Comparison of ENCODE assay signal across 20 mouse cellular contexts in the genomic region with DNA sequence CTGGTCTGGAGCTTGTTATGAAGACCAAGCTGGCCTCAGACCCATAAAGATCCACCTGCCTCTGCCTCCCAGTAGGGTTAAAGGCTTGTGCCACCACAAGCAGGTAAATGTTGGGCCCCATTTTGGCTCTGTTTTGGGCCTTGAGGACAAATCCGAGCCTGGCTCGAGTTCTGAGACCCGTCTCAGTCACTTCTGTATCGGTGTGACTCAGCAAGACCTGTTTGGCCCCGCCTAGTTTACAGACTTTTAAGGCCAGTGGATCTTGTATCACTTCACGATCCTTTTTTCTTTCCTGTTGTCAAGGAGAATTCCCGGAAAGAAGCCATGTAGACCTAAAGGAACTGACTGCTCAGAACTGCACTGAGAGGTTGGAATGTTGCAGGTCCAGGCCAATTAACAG. TPM values are rescaled to one million over a fixed set of nuclear protein-coding genes. Genes with fewer than 3 reads are reported as not detected.
DNase-seq lines count a peak whose midpoint lies in the region; ATAC-seq and TF ChIP-seq lines count a peak whose summit lies in the region.
"Had no signal": no experiment of that assay in that cellular context is flagged by ENCODE, and none has a peak within 500 bp of the region (broad histone marks: within the 10 kb centered on the region; RNA-seq: fewer than 3 reads in every experiment).

No protein-coding gene starts in this region.

- peak; percentile 97 for DNase-seq in R1 (ENCODE audit: low read depth, low spot score)
- DNase-seq in forebrain, postnatal 0 days, result peak; percentile 4
- no peak for DNase-seq in heart, postnatal 4 days
- DNase-seq in right cerebral cortex, postnatal 4 days, result no peak
- DNase-seq in c-Kit-positive CD71-positive TER-119-positive erythroid progenitor cells, embryonic 14.5 days (ENCODE audit: low spot score), result no peak
- no peak for DNase-seq in urinary bladder, postnatal 14 days (ENCODE audit: low spot score)
- DNase-seq: cerebellum, adult 11-12 months; cerebellum, postnatal 36 days; gastrocnemius, postnatal 14 days; heart, postnatal 14 days; kidney, adult 18-20 months; kidney, postnatal 4 days; thymus, adult 2 months had no signal

- H3K27ac ChIP-seq in forebrain, postnatal 0 days (ENCODE audit: low read depth, low read length), result no peak overlapping the region
- H3K27ac ChIP-seq in midbrain, embryonic 15.5 days, result peak overlapping the region; percentile 84
- H3K27ac ChIP-seq: embryonic facial prominence, embryonic 13.5 days; heart, embryonic 10.5 days; limb, embryonic 10.5 days; liver, embryonic 12.5 days; lung, embryonic 15.5 days had no signal

- peaks cover 59% of the 10 kb centered on the region for H3K4me1 ChIP-seq in E14TG2a.4 (replicated peaks; ENCODE audit: low read depth, low read length)
- H3K4me1 ChIP-seq in forebrain, postnatal 0 days (ENCODE audit: insufficient read depth), result no peaks in the 10 kb centered on the region
- peaks cover 14% of the 10 kb centered on the region for H3K4me1 ChIP-seq in midbrain, embryonic 15.5 days
- H3K4me1 ChIP-seq: embryonic facial prominence, embryonic 13.5 days; heart, embryonic 10.5 days; limb, embryonic 10.5 days; liver, embryonic 12.5 days; lung, embryonic 15.5 days had no signal

- no peak overlapping the region for H3K4me2 ChIP-seq in forebrain, postnatal 0 days (ENCODE audit: low read depth)
- no peak overlapping the region for H3K4me2 ChIP-seq in midbrain, embryonic 15.5 days
- H3K4me2 ChIP-seq: embryonic facial prominence, embryonic 13.5 days; liver, embryonic 12.5 days; lung, embryonic 15.5 days had no signal

- H3K36me3 ChIP-seq in E14TG2a.4 (ENCODE audit: insufficient read depth, low read length), result no peaks in the 10 kb centered on the region
- no peaks in the 10 kb centered on the region for H3K36me3 ChIP-seq in forebrain, postnatal 0 days (ENCODE audit: insufficient read depth)
- H3K36me3 ChIP-seq in midbrain, embryonic 15.5 days (replicated peaks), result no peaks in the 10 kb centered on the region
- H3K36me3 ChIP-seq: embryonic facial prominence, embryonic 13.5 days; heart, embryonic 10.5 days; limb, embryonic 10.5 days; liver, embryonic 12.5 days; lung, embryonic 15.5 days had no signal

- no peaks in the 10 kb centered on the region for H3K27me3 ChIP-seq in E14TG2a.4 (ENCODE audit: insufficient read depth, low read length)
- no peaks in the 10 kb centered on the region for H3K27me3 ChIP-seq in forebrain, postnatal 0 days (ENCODE audit: insufficient read depth, low read length)
- H3K27me3 ChIP-seq in midbrain, embryonic 15.5 days (replicated peaks), result no peaks in the 10 kb centered on the region
- H3K27me3 ChIP-seq: embryonic facial prominence, embryonic 13.5 days; liver, embryonic 12.5 days; lung, embryonic 15.5 days had no signal

- 58% methylated on average over 7 of the region's 7 CpGs for WGBS in forebrain, postnatal 0 days
- 60% methylated on average over 7 of the region's 7 CpGs for WGBS in midbrain, embryonic 15.5 days

- no peak overlapping the region for H3K9ac ChIP-seq in forebrain, postnatal 0 days
- no peak overlapping the region for H3K9ac ChIP-seq in midbrain, embryonic 15.5 days
- H3K9ac ChIP-seq: embryonic facial prominence, embryonic 13.5 days; liver, embryonic 12.5 days; lung, embryonic 15.5 days had no signal

- no peaks in the 10 kb centered on the region for H3K9me3 ChIP-seq in E14TG2a.4 (ENCODE audit: low read length)
- no peaks in the 10 kb centered on the region for H3K9me3 ChIP-seq in forebrain, postnatal 0 days (ENCODE audit: low read length)
- no peaks in the 10 kb centered on the region for H3K9me3 ChIP-seq in midbrain, embryonic 15.5 days
- H3K9me3 ChIP-seq: embryonic facial prominence, embryonic 13.5 days; heart, embryonic 10.5 days; limb, embryonic 10.5 days; lung, embryonic 15.5 days had no signal

- no peak for ATAC-seq in forebrain, postnatal 0 days
- peak; percentile 30; the same call in 1 of the 2 replicates for ATAC-seq in midbrain, embryonic 15.5 days (replicated peaks)
- ATAC-seq: liver, embryonic 12.5 days had no signal

- H3K4me3 ChIP-seq in E14TG2a.4 (replicated peaks; ENCODE audit: low read length), result 0 out of 2 replicates have a peak overlapping the region, but pooled peaks have one; percentile 10
- H3K4me3 ChIP-seq in forebrain, postnatal 0 days (ENCODE audit: low read depth, low read length), result no peak overlapping the region
- no peak overlapping the region for H3K4me3 ChIP-seq in midbrain, embryonic 15.5 days
- H3K4me3 ChIP-seq: embryonic facial prominence, embryonic 13.5 days; heart, embryonic 10.5 days; limb, embryonic 10.5 days; liver, embryonic 12.5 days; lung, embryonic 15.5 days had no signal

- no peak for TF ChIP-seq CTCF in E14TG2a.4 (conservative IDR thresholded peaks at IDR 0.05; ENCODE audit: low read length)
- TF ChIP-seq CTCF in forebrain, postnatal 0 days (IDR thresholded peaks at IDR 0.05; ENCODE audit: low read depth), result no peak

RNA-seq across cellular contexts. Expression of gene Slc16a14, which starts 44.4 kb away (rescaled TPM):
- 11.5 and 23.2 TPM in 2 replicates for total RNA-seq in forebrain, postnatal 0 days (2014; rRNA removed)
- polyA plus RNA-seq in forebrain, postnatal 0 days (2015; fragmentation: Nextera tagmentation; extraction: Ambion mirVana), result 10.6 and 15.7 TPM in 2 replicates
- polyA plus RNA-seq in midbrain, embryonic 15.5 days (2015; fragmentation: Nextera tagmentation; extraction: Ambion mirVana), result 21.5 and 25.1 TPM in 2 replicates
- total RNA-seq in heart, postnatal 4 days (2021), result under 1 TPM; 0.11 to 0.38 TPM

RNA-seq across cellular contexts. Expression of gene Trip12, which starts 50.2 kb away (rescaled TPM):
- 106 and 126 TPM in 2 replicates for total RNA-seq in forebrain, postnatal 0 days (2014; rRNA removed)
- polyA plus RNA-seq in forebrain, postnatal 0 days (2015; fragmentation: Nextera tagmentation; extraction: Ambion mirVana), result 13.7 and 26.0 TPM in 2 replicates
- 53.1 and 53.2 TPM in 2 replicates for polyA plus RNA-seq in midbrain, embryonic 15.5 days (2015; fragmentation: Nextera tagmentation; extraction: Ambion mirVana)
- total RNA-seq in heart, postnatal 4 days (2021), result 100 to 1,000 TPM; 252 to 260 TPM

RNA-seq across cellular contexts. Expression of gene Fbxo36, which starts 50.9 kb away (rescaled TPM):
- total RNA-seq in forebrain, postnatal 0 days (2014; rRNA removed), result 2.3 and 3.1 TPM in 2 replicates
- polyA plus RNA-seq in forebrain, postnatal 0 days (2015; fragmentation: Nextera tagmentation; extraction: Ambion mirVana), result 10.8 and 11.8 TPM in 2 replicates
- 5.1 and 6.0 TPM in 2 replicates for polyA plus RNA-seq in midbrain, embryonic 15.5 days (2015; fragmentation: Nextera tagmentation; extraction: Ambion mirVana)
- total RNA-seq in heart, postnatal 4 days (2021), result 1 to 10 TPM; 1.4 to 2.4 TPM

Comparison
In these comparisons a context has a peak if more than half of its experiments do, and no peak if none do; other contexts are left out.
1. DNase-seq: peak in R1 (single experiment) and forebrain, postnatal 0 days (single experiment); none in heart, postnatal 4 days (single experiment), right cerebral cortex, postnatal 4 days (single experiment), c-Kit-positive CD71-positive TER-119-positive erythroid progenitor cells, embryonic 14.5 days (single experiment) and urinary bladder, postnatal 14 days (single experiment).